Mouse (Mus musculus) C2C12 (cell line): ENCODE results near the gene Scml2.
"Not testable (repeated sequence)": the region's sequence is repeated elsewhere in the genome, so short reads cannot be mapped to it uniquely, and the experiment has no call there.

Source experiments
- CTCF ChIP-seq: IDR thresholded peaks from one replicate; pipeline ENCODE4 v1.5.1; 2011; ENCODE audit not compliant: control insufficient read depth, insufficient read depth, insufficient read length
- MAX ChIP-seq: IDR thresholded peaks from one replicate; pipeline ENCODE4 v1.6.1; 2011; ENCODE audit warnings: mild to moderate bottlenecking, control low read depth

- TF ChIP-seq MAX, CTCF: not testable (repeated sequence)
Measured at GRCm38 (mm10) chrX:161116893-161117292, at the start of gene Scml2.
